Mouse (Mus musculus): ENCODE results near the gene Polrmt. TPM values are rescaled to one million over a fixed set of nuclear protein-coding genes. Genes with fewer than 3 reads are reported as not detected.

Polrmt gene
- polyA plus RNA-seq, 1 experiment, result 21.9 TPM

GRCm38 (mm10) chr10:79721089-79721488 is 25.3 kb downstream of the Polrmt start:
- no peak overlapping the region for H3K27ac ChIP-seq (ENCODE audit: insufficient read depth, low read length)
- TF ChIP-seq POLR2A (IDR thresholded peaks at IDR 0.05; ENCODE audit: insufficient read depth, low read length), result no peak
- no peak for TF ChIP-seq EP300 (IDR thresholded peaks at IDR 0.05; ENCODE audit: insufficient read depth, low read depth, low read length)
- TF ChIP-seq CTCF (IDR thresholded peaks at IDR 0.05; ENCODE audit: low read depth, low read length), result no peak
- H3K27me3 ChIP-seq (ENCODE audit: control insufficient read depth, insufficient read depth, low read length, poor library complexity, severe bottlenecking), result no peaks in the 10 kb centered on the region; the same call in 1 of the 2 replicates
- no peaks in the 10 kb centered on the region for H3K4me1 ChIP-seq (ENCODE audit: control insufficient read depth, insufficient read depth, low read length)
- no peaks in the 10 kb centered on the region for H3K36me3 ChIP-seq (ENCODE audit: control insufficient read depth, insufficient read depth, low read length, poor library complexity, severe bottlenecking)
- H3K4me3 ChIP-seq (ENCODE audit: low read depth, low read length), result no peak overlapping the region
- H3K9ac ChIP-seq (ENCODE audit: low read depth, poor library complexity, severe bottlenecking), result no peak overlapping the region
- H3K9me3 ChIP-seq (replicated peaks; ENCODE audit: control insufficient read depth, insufficient read depth, low read length, poor library complexity, severe bottlenecking), result no peaks in the 10 kb centered on the region

- no peak for TF ChIP-seq CTCF (IDR thresholded peaks at IDR 0.05; ENCODE audit: low read depth, low read length)
- no peak for TF ChIP-seq EP300 (IDR thresholded peaks at IDR 0.05; ENCODE audit: insufficient read depth, low read depth, low read length)
- TF ChIP-seq POLR2A (IDR thresholded peaks at IDR 0.05; ENCODE audit: insufficient read depth, low read length), result no peak
- Histone ChIP-seq H3K36me3 (ENCODE audit: control insufficient read depth, insufficient read depth, low read length, poor library complexity, severe bottlenecking) (no peaks in the 10 kb centered on the region), H3K27me3 (ENCODE audit: control insufficient read depth, insufficient read depth, low read length, poor library complexity, severe bottlenecking) (no peaks in the 10 kb centered on the region; the same call in 1 of the 2 replicates), H3K27ac (ENCODE audit: insufficient read depth, low read length) (no peak overlapping the region), H3K9ac (ENCODE audit: low read depth, poor library complexity, severe bottlenecking) (no peak overlapping the region), H3K4me3 (ENCODE audit: low read depth, low read length) (peak overlapping the region; percentile 59), H3K9me3 (replicated peaks; ENCODE audit: control insufficient read depth, insufficient read depth, low read length, poor library complexity, severe bottlenecking) (no peaks in the 10 kb centered on the region), H3K4me1 (ENCODE audit: control insufficient read depth, insufficient read depth, low read length) (no peaks in the 10 kb centered on the region)
Observed at GRCm38 (mm10) chr10:79717640-79718357, 28.6 kb downstream of the Polrmt start.

- H3K27ac ChIP-seq (ENCODE audit: insufficient read depth, low read length), result no peak overlapping the region
- TF ChIP-seq CTCF (IDR thresholded peaks at IDR 0.05; ENCODE audit: low read depth, low read length) (no peak), EP300 (IDR thresholded peaks at IDR 0.05; ENCODE audit: insufficient read depth, low read depth, low read length) (no peak), POLR2A (IDR thresholded peaks at IDR 0.05; ENCODE audit: insufficient read depth, low read length) (no peak)
- H3K27me3 ChIP-seq (ENCODE audit: control insufficient read depth, insufficient read depth, low read length, poor library complexity, severe bottlenecking), result no peaks in the 10 kb centered on the region; the same call in 1 of the 2 replicates
Observed at GRCm38 (mm10) chr10:79716988-79717355, 29.4 kb downstream of the Polrmt start.

GRCm38 (mm10) chr10:79716254-79716987 is 30.0 kb downstream of the Polrmt start, which contains the start of gene Hcn2:
Gene Hcn2 (plus strand): TSS chr10:79716634.
- Histone ChIP-seq H3K4me3 (ENCODE audit: low read depth, low read length) (peak within 1 kb of the TSS; percentile 71), H3K9me3 (replicated peaks; ENCODE audit: control insufficient read depth, insufficient read depth, low read length, poor library complexity, severe bottlenecking) (no peaks in the 10 kb centered on the region), H3K27ac (ENCODE audit: insufficient read depth, low read length) (no peak within 1 kb of the TSS), H3K36me3 (ENCODE audit: control insufficient read depth, insufficient read depth, low read length, poor library complexity, severe bottlenecking) (no peaks in the 10 kb centered on the region; the same call in 1 of the 2 replicates), H3K4me1 (ENCODE audit: control insufficient read depth, insufficient read depth, low read length) (no peaks in the 10 kb centered on the region), H3K27me3 (ENCODE audit: control insufficient read depth, insufficient read depth, low read length, poor library complexity, severe bottlenecking) (no peaks in the 10 kb centered on the region; the same call in 1 of the 2 replicates), H3K9ac (ENCODE audit: low read depth, poor library complexity, severe bottlenecking) (peak within 1 kb of the TSS; percentile 90)
- TF ChIP-seq POLR2A (IDR thresholded peaks at IDR 0.05; ENCODE audit: insufficient read depth, low read length), result no peak
- TF ChIP-seq CTCF (IDR thresholded peaks at IDR 0.05; ENCODE audit: low read depth, low read length), result no peak
- TF ChIP-seq EP300 (IDR thresholded peaks at IDR 0.05; ENCODE audit: insufficient read depth, low read depth, low read length), result no peak

More at GRCm38 (mm10) chr10:79716988-79717355, 29.4 kb downstream of the Polrmt start:
- no peaks in the 10 kb centered on the region for H3K4me1 ChIP-seq (ENCODE audit: control insufficient read depth, insufficient read depth, low read length)
- H3K36me3 ChIP-seq (ENCODE audit: control insufficient read depth, insufficient read depth, low read length, poor library complexity, severe bottlenecking), result no peaks in the 10 kb centered on the region
- H3K9ac ChIP-seq (ENCODE audit: low read depth, poor library complexity, severe bottlenecking), result peak overlapping the region; percentile 90
- H3K9me3 ChIP-seq (replicated peaks; ENCODE audit: control insufficient read depth, insufficient read depth, low read length, poor library complexity, severe bottlenecking), result no peaks in the 10 kb centered on the region
- peak overlapping the region; percentile 59 for H3K4me3 ChIP-seq (ENCODE audit: low read depth, low read length)

- no peaks in the 10 kb centered on the region for H3K9me3 ChIP-seq (replicated peaks; ENCODE audit: control insufficient read depth, insufficient read depth, low read length, poor library complexity, severe bottlenecking)
- TF ChIP-seq POLR2A (IDR thresholded peaks at IDR 0.05; ENCODE audit: insufficient read depth, low read length) (no peak), EP300 (IDR thresholded peaks at IDR 0.05; ENCODE audit: insufficient read depth, low read depth, low read length) (no peak), CTCF (IDR thresholded peaks at IDR 0.05; ENCODE audit: low read depth, low read length) (no peak)
- H3K9ac ChIP-seq (ENCODE audit: low read depth, poor library complexity, severe bottlenecking), result no peak overlapping the region
- H3K4me1 ChIP-seq (ENCODE audit: control insufficient read depth, insufficient read depth, low read length), result no peaks in the 10 kb centered on the region
- no peaks in the 10 kb centered on the region; the same call in 1 of the 2 replicates for H3K27me3 ChIP-seq (ENCODE audit: control insufficient read depth, insufficient read depth, low read length, poor library complexity, severe bottlenecking)
- H3K4me3 ChIP-seq (ENCODE audit: low read depth, low read length), result no peak overlapping the region
- H3K36me3 ChIP-seq (ENCODE audit: control insufficient read depth, insufficient read depth, low read length, poor library complexity, severe bottlenecking), result peaks cover 13% of the 10 kb centered on the region
- no peak overlapping the region for H3K27ac ChIP-seq (ENCODE audit: insufficient read depth, low read length)
Observed at GRCm38 (mm10) chr10:79714996-79715395, 31.4 kb downstream of the Polrmt start.

All from ES-Bruce4 (cell line).